Mouse (Mus musculus) inflammation-experienced regulatory T-cells, adult 6 months (primary cell): ENCODE measurements around the gene Slc15a5. TPM values are rescaled to one million over a fixed set of nuclear protein-coding genes. Genes with fewer than 3 reads are reported as not detected.

Experiments used
- ATAC-seq: one replicate; pipeline ENCODE4 v1.8.0; 2017
- polyA plus RNA-seq, 3 experiments: library from polyadenylated mRNA; unstranded; fragments of 100-300 nt; shearing (Covaris generic); gene quantifications; one replicate each; pipeline ENCODE4 v1.2.1; 2017

The Slc15a5 gene
- polyA plus RNA-seq, 3 experiments from 2014 or later = not detected

DNA sequence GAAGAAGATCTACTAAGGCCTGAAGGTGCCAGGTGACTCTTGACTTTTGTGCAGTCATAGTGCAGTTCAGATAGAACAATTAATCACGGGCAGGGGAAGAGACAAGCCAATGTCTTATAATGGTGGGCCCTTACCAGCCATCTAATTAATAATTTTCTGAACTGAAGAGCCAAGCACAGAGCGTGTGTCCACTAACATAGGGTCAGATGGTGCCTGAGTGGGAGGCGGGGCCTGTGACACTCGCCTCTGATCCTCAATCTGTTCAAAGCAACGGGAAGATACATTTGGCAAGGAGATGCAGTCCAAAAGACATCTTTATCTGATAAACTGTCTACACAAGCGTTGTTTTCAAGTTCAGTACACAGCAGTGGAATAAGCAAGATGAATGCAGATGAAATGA, 122.1 kb downstream of the Slc15a5 start:
- ATAC-seq = no peak

DNA sequence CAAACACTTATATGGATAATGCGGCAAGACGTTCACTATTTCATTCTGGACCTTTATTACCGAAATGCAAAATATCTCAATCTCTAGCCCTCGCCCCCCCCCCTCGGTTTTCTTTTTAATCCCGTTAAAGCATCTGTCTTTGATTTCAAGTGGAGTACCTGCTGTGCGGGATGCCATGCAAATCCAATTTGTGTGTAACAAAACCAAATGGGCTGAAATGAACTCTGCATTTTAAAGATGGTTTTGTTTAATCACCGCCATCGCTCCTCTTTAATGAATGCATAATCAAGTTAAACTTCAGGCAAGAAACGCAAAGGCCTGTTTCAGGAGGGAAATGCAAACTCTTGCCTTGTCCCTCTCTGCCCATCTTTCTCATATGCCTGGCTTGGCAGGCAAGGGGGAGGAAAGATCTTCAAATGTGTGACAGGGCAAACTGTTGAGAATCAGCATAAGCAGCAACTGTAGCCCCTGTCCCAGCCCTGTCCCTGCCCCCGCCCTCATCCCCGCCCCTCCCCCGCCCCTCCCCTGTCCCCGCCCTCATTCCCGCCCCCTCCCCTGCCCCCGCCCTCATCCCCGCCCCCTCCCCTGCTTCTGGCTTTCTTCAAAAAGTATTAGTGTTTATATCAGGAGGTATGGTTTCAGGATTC, 122.8 kb downstream of the Slc15a5 start:
- no peak for ATAC-seq

DNA sequence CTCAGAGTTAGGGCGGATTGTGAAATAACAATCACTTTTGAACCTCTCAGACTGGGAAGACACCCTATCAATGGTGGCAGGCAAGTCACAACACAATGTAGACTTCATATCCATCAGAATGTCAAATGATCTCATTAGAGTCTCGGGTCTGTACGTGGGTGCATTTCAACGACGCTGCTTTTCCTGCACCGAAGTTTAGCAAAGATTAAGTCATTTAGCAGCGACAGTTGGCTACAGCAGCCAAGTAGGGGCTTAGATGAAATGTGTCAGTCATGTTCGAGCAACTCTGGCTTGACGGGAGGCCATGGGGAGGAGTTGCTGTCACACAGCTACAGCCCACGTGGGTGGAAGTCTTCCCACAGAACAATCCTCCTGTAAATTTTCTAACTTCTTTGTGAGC, 133.2 kb downstream of the Slc15a5 start:
- ATAC-seq = no peak

DNA sequence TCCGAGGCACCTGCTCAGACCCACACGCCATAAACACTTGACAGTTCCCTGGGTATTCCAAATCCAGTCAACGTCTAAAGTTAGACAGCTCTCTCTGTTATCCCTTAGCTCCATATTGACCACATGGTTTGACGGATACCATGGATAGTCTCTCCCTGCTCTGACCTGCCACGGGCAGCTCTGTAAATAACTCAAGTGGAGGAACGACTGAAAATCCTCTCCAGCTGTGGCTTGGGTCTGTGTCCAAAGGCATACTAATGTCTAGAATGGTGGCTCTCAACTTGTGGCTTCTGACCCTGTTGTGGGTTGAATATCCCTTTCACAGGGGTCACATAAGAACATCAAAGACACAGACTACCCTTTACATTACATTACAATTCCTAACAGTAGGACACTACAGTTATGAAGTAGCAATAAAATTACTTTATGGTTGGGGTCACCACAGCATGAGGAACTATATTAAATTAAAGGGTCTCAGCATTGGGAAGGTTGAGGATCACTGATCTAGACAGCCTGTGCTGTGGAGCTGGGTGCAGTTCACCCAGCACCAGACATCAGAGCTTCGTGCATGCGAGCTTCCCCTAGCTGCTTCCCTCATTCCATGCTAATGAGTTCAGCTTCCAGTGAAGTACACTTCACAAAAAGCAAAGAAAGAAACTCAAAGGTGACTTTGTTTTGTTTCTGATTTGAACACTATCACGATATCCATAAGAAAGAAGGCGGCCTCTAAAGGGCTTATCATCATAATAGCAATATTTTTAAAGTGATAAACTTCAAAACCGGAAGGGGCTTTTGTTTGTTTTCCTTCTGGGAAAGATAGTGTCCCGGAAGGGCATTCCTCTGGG, 139.1 kb downstream of the Slc15a5 start:
- no peak for ATAC-seq

DNA sequence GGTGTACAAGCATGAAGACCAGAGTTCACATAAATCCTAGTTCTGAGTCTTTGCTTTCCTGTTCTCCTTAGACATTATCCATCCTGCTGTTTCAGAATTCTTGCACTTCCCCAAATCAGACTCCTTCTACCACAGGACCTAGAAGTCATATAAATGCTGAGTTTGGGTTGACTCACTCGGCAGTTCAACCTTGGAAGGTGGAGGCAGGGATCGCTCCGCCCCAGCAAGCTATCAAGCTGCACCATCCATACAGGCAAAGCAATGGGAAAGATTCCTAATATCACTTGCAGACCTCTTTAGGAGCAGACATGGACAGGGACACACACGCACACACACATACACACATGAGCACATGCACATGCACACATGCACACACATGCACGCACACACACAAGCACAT, 142.2 kb downstream of the Slc15a5 start:
- ATAC-seq = no peak

DNA sequence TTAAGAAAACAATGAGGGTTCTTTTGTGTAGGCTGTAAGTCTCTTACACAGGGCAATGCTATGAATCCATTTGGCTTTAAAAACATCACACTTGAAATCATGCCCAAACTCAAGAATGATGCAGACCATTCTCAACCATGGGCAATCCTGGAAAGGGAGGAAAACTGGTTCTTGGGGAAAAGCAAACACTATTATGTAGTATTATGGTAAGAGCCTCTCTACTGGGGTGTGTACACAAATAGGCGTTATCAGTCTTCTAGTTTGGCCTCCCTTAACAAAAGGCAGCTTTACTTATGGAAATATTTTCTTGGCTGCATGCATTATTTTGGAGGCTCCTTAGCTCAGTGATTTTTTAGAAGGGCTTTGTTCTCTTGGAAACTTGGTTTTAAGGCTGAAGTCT, 143.4 kb downstream of the Slc15a5 start:
- ATAC-seq = no peak

DNA sequence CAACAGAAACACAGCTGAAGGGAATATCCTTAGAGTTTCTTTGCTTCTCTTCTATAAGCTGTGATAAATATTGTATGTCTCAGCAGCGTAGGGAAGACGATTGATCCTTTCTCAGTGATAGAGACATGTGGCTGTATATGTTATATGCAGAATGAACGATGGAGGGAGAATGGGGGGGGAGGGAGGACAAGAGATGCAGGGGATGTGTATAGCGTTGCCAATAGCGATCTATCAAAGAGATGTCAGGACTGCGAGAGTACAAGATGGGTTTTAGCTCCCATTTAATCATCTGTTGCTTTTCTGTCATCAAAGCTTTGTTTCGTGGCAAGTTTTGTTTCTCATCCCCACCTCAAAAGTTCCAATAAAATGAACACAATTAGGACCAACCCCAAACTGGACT, 143.9 kb downstream of the Slc15a5 start:
- ATAC-seq = no peak

DNA sequence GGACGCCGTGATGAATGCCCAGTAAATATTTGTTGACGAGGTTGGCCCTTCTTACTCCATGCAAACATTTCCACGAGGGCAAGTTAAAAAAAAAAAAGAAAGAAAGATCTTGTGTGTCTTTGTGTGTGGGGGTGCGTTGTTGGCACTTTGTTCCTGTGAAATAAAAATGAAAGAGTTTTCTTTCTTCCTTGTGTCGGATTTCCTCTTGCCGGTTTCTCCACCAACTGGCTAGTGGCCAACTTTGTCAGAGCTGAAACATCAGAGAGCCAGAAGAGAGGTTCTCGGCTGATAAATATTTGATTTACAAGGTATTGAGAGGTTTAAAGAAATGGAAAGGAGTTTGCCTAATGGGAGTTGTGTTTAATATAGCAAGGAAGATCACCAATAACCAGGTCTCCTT, 144.4 kb downstream of the Slc15a5 start:
- ATAC-seq = no peak

DNA sequence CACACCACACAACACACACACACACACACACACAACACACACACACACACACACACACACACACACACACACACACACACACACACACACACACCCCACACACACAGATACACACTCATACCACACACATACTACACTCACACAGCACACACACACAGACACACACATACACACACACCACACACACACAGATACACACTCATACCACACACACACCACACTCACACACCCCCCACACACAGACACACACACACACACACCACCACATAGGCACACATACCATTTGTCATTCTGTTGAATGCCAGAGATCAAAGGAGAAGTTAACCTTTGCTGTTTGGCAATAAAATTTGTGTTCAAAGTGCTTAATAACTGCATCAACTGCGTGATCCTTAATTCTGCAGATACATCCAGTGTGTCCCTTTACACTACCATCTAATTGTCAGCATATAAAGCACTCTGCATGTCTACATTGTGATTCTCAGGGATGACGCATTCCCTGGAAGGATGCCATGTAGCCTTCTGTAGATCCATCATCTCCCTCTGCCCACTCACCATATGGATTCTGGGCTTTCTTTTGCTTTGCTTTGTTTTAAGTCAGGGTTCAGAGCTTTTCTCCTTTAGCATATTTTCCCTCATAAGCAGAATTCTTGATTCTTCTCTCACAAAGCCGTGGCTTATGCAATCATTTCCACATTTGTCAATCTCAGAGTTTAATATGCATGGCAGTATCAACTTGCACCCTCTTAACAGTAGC, 145.0 kb downstream of the Slc15a5 start:
- ATAC-seq = no peak

Other genes with a start within 250 kb of the Slc15a5 start
- 1 to 10 TPM in 1 of 3 experiments, not detected in 2; 1.8 TPM for gene Mgst1, start 60.4 kb upstream of the Slc15a5 start, polyA plus RNA-seq